Mouse (Mus musculus): ENCODE data around the gene Kcnip1.

The Kcnip1 gene

DNA sequence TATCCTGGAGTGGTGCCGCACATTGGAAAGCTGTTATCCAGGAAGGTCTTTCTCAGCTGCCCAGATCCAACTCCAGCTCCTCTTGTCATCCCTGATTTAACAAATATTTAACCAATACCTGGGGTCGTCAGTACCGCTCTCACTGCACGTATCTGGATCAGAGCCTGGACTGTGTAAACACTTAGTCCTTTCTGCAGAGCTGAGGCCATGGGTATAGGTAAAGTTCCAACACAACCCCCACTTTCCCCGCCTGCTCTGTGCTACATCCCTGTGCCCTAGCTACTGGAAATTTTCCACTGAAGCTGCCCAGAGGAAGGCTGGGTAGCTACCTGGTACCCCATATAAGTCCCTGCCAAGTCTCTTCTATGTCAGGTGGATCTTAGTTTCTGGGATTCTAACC is 3.0 kb downstream of the Kcnip1 start:
- DNase-seq (ENCODE audit: low read depth, low spot score) = no peak

DNA sequence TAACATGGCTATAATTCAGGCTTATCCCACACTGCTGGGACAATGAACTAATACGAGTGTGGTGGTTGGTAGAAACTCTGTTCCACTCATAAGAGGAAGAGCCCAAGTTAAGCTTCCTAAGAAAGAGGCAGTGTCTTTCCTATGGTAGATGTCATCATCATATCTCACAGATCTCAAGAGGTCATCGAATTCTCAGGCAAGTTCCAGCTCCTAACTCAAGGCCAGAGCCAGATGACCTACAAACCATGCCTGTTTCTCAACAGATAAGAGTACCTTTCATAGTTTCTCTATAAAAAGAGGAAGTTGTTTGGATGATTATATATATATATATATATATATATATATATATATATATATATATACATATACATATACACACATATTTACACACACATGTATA is 6.4 kb downstream of the Kcnip1 start:
- DNase-seq (ENCODE audit: low read depth, low spot score) = no peak

DNA sequence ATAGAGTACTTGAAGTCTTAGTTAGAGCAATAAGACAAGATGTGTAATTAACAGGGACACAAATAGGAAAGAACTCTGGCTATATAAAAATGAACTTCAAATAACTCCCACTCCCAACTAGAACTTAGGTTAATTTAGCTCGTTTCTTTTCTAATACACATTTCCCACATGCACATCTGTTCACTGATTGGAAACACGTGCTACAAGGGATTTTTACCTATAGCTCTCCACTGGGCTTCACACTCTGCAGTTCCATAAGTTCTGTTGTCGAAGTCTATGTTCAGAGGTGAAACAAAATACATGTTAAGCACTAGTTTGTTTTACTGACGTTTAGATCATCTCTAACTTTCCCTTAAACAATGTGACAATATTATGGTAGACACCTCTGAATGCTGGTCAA is 12.8 kb downstream of the Kcnip1 start:
- DNase-seq (ENCODE audit: low read depth, low spot score) = no peak

DNA sequence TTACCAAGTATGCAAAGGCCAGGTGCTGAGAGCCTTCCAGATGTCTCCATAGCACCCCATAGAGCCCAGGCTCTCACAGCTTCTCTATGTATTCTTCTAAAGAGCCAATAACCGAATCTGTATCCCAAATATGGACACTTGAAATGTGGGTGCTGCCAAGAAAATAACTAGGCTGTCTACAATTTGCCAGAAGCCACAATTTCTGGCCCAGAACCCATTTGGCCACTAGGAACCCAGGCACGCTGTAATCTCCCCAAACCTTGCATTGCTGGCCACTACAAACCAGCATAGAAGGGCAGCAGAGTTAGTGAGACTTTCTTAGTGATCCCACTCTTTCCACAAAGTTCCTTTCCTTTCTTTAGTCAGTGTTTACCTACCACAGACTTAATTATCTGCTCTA is 17.8 kb downstream of the Kcnip1 start:
- no peak for DNase-seq (ENCODE audit: low read depth, low spot score)

DNA sequence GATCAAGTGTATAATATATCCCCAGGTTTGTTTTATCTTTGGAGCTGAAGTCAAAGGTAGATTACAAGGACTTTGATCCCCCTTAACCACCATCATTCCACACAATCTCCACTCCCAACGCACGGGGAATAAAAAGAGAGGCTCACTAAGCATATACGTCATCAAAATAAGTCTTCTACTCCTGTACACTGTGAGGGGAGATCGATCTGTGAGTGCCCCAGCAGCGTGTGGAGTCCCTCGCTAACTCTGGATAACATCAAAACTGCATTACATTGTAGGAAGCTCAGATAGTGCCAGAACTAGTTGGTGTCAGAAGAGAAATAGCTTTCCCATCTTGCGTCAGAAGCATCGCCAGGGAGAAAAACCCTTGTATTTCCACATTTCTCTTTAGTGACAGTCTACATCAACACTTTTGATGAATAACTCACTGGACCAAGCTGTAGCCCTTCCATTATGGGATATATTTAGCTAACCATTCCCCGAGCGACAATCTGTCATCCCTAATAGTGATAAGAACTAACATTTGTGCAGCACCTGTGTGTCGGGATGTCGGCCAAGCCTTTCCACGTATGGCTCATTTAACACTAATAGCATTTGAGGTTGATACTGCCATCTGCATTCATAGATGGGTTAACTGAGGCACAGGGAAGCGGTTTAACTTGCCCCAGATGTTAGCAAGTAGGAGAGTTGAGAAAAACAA is 18.5 kb downstream of the Kcnip1 start:
- no peak for DNase-seq (ENCODE audit: low read depth, low spot score)

DNA sequence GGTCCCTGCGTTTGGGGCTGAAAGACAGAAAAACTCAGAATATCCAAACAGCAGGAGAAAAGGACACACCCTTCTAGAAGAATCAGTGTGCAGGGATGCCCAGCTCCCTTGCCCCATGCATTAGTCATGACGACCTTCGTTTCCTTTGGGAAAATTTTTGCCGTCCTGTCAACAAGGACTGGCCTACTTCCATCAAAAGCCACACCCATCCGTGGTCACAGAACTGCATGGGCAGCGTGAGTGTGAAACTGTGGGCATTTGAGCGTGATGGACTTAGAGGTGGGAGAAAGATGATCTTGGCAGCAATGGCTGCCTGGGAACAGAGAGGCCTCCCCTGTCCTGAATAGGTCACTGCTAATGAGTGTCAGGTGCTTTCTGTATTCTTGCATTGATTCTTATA is 20.8 kb downstream of the Kcnip1 start:
- no peak for DNase-seq (ENCODE audit: low read depth, low spot score)

DNA sequence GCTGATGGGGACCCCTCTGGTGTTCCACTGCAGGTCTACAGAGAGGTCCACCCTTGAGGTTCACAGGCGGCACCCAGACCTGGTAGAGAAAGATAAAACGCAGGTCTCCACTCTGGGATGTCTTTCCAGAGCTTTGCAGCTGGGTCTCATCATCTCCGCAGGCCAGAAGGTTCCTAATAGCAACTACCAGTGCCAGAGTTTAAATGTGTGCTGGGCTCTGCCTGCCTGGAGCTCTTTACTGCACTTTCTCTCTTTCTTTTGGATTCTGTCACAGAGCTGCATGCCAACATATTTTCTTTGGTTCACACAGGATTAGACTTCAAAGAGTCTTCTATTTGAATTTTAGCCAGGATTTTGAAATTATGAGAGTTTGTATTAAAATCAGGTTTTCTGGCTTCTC is 23.8 kb downstream of the Kcnip1 start:
- no peak for DNase-seq (ENCODE audit: low read depth, low spot score)

DNA sequence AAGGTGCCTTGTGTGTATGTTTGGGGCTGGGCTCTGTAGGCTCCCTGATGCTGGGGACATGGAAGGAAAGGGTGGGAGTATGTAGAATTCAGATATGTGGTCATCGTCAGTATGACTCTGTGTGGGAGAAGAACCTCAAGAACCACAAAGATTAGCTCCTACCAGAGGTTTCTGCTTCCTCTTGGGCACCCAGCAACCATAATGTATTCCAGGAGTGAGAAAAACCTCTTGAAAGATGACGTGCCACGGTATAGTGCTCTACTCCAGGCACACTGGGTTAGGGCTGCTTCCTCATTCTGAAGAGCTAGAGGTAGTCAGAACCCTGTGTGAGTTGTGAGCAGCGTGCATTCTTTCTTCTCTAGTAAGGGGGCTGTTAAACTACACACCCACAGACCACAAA is 25.2 kb downstream of the Kcnip1 start:
- no peak for DNase-seq (ENCODE audit: low read depth, low spot score)

DNA sequence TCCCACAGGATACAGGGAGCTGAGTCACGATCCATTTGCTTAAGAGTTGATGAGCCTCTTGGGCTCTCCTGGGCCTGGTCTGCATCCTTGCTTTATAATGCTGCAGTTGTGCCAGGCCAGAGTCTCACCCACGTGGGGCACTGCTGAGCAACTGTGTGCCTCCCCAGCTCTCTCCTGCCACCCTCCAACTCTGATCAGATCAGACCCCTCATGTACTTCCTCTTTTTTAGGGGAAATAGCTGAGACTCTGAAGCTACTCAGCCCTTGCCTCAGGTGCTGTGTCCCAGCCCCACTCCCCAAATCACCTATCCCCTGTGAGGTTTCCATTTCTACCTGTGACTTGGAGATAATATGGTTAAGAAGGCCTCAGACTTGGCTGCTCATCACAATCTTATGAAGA is 27.6 kb downstream of the Kcnip1 start:
- no peak for DNase-seq (ENCODE audit: low read depth, low spot score)

DNA sequence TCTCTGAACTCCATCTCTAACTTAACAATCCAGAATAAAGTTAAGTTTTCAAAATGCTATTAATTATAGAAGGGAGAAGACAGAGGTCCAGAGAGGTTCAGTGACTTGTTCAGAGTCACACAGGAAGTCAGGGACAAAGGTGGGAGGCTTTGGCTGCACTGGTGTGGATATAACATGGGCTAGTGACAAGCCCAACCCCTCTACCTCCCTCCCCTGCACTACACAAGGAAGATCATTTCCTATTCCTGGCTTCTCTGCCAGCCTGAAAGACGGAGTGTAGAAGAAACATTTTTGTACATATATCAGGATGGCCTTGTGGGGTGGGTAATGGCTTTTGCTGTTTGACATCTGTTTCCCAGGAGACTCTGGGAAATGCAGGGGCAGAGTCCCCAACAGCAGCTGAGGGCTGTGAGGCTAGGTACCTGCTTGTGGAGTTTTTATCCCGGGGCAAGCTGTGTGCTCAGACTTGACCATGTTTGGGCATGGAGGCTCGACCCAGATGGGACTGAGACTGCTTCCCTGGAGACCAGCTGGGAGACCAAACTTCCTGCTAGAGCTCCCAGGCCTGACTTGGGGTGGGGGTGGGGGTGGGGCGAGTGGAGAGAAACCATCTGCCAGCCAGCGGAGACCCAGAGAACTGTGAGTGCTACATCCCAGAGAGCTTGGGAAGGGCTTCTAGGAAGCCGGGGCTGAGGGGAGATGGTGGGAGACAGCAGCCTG is 30.1 kb downstream of the Kcnip1 start, which contains the start of gene Kcnmb1:
Gene Kcnmb1, plus strand, starts transcription at position 326 of the 720 bp plus-strand sequence.
- DNase-seq (ENCODE audit: low read depth, low spot score) = no peak

DNA sequence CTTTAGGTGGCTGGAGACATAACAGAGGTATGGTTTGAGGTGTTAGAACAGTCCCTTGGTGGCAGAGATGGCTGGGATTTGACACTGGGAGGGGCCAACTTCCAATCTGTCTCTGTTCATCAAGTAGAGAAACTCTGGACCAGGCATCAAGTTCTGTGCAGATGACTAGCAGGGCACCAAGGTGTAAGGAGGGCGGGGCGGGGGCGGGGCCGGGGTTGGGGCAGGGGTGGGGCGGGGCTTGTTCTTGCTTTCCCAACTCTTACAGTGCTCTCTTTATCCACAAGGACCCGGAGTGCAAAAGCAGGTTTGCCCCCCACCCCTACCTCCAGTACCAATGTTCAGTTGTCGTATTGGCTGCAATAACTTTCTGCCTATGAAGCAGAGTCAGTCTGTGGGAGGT is 30.8 kb downstream of the Kcnip1 start:
- no peak for DNase-seq (ENCODE audit: low read depth, low spot score)

DNA sequence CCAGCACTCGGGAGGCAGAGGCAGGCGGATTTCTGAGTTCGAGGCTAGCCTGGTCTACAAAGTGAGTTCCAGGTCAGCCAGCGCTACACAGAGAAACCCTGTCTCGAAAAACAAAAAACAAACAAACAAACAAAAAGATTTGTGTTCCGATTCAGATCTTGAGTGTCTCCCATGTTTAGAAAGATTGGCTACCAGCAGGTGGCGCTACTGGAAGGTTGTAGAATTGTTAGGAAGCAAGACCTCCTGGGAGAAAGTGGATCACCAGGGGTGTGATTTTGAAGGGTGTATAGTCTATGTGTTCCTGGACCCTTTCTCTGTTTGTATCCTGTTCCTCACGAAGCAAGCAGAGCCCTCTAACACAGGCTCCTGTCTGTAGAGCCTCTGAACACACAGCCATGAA is 34.2 kb downstream of the Kcnip1 start:
- DNase-seq (ENCODE audit: low read depth, low spot score) = no peak

DNA sequence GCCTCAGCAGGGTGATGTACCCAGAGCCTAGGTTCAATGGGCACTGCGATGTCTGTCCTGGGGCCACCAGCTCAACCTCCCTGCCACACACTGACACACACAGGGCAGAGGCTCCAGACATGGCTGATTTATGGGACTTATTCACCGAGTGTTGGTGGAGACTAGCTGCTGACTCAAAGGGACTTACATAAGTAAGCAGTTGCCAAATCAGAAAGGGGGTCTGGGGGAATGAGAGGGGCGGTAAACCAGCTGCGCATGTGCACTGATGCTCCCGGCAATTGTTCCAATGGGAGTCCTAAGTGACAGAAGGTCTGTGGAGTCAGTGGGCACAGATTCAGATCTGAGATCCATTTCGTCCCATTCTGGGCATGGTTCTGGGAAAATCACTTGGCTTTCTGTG is 35.4 kb downstream of the Kcnip1 start:
- DNase-seq (ENCODE audit: low read depth, low spot score) = no peak

DNA sequence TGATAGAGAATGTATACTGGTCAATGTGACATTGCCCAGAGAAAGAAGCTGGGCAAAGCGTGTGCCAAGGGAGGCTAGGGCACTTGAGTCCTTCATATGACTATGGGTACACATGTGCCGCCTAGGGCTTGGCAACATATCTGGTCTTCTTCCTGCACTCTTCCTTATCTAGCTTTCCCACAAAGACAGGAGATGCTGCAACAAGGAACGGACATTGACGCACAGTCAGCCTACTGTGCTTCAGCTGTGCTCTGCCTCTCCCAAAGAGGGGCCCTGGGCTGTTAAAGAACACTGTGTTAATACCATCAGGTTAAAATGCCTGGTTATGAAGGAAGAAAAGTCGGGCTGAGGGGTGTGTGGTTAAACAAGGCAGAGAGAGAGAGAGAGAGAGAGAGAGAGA is 36.3 kb downstream of the Kcnip1 start:
- no peak for DNase-seq (ENCODE audit: low read depth, low spot score)

DNA sequence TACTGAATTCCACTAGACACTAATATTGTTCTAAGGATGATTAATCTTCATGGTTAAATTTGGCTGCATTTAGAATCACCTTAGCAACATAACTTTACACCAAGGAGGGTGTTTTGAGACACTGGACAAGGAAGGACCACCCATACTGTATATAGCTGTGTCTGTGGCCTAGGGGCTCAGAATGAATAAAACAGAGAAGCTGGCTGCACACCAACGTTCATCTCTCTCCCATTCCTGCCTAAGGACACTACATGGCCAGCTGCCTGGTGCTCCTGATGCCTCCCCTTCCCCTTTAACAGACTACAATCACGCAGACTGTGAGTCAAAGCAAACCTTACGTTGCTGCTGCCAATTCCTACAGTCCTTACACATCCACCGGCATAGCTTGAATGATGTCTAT is 37.0 kb downstream of the Kcnip1 start:
- DNase-seq (ENCODE audit: low read depth, low spot score) = no peak

DNA sequence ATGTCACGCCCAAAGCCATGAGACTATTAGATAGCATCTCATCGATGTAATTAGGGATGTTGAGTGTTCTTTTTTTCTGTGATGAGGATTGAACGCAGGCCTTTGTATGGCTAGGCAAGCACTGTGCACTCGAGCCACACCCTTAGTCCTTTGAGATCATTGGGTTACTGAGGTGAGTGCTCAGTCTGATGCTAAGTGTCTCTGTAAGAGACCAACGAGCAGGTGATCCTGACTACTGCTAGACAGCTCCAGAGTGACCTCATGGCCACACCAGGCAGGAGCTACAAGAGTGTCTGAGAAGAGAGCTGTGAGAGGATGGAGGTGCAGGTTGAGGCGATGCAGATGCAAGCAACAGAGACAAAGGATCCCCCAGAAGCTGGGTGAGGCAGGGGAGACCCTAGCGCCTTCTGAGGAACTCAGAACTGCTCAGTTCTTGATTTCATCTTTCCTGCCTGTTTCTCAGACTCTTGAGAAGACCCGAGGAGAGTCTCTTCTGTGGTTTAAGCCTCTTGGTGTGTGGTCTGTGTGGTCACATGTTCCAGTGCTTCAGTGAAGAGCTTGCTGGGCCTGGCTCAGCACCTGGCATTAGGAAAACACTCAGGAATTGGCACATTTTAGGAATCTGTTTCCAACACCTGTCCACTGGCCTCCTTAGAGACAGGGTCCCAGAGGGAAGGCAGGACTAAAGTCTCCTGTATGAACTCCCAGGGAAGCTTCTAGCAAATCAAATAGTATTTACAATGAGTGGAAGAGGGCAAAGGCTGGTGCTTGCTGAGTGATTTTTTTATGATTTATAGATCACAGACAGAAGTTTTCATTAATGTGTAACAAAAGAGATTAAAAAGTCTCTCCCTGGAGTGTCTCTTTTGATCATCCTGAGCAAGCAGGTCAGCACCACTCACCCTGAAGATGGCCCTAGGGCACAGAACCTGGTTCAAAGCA is 41.0 kb downstream of the Kcnip1 start:
- no peak for DNase-seq (ENCODE audit: low read depth, low spot score)

DNA sequence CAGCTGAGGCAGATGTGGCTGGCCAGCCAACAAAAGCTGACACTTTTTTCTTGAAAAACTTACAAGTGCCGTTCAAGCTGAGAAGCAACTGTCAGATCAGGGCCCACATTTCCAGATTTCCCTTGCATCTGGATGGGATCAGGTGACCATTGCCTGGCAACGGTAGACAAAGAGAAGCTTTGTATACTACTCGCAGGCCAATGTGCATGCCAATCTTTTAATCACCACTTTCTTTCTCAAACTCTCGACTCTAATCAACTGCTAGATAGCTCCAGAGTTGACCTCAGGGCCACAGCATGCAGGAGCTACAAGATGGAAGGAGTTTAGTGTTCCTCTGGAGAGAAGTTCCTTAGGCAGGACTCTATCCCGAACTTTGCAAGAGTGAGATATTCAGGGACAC is 41.8 kb downstream of the Kcnip1 start:
- DNase-seq (ENCODE audit: low read depth, low spot score) = no peak

DNA sequence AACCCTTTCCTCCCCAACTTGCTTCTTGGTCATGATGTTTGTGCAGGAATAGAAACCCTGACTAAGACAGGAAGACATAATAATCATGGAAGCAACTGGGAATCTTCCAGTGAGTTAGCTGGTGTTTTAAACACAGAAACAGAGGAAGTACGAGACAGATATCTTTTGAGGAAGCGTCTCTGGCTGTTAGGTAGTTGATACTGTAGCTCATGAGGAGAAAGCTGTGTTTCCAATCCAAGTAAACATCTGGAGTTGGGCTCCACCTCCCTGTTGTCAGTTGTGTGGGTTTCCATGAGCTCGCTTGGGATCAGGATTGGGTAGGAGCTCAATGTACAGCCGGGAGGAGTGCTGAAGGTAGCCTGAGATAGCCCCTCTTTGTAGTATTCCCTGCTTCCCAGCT is 46.5 kb downstream of the Kcnip1 start:
- DNase-seq (ENCODE audit: low read depth, low spot score) = no peak

DNA sequence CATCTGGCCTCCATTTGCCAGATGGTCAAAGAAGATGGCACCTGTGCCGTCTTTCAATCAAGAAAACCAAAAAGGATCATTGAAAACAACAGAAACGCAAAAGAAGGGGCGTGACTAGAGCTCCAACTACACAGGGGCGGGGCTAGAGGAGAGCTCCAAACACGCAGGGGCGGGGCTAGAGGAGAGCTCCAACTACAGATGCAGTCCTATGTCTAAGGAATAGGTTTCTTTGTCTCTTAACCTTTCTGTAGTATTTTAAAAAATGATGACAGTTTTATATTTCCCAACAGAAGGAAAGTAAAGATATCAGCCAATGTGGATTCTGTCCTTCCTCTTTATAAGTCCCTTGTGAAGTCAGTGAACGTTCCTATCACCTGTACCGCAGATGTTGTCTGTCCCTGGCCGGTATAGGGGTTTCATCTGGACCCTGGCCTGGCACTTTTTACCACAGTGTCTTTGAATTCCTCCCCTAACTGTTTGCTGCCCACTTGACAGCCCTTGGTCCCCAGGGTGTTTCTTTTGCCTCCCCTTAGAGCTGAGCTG is 48.1 kb downstream of the Kcnip1 start:
- DNase-seq (ENCODE audit: low read depth, low spot score) = no peak

DNA sequence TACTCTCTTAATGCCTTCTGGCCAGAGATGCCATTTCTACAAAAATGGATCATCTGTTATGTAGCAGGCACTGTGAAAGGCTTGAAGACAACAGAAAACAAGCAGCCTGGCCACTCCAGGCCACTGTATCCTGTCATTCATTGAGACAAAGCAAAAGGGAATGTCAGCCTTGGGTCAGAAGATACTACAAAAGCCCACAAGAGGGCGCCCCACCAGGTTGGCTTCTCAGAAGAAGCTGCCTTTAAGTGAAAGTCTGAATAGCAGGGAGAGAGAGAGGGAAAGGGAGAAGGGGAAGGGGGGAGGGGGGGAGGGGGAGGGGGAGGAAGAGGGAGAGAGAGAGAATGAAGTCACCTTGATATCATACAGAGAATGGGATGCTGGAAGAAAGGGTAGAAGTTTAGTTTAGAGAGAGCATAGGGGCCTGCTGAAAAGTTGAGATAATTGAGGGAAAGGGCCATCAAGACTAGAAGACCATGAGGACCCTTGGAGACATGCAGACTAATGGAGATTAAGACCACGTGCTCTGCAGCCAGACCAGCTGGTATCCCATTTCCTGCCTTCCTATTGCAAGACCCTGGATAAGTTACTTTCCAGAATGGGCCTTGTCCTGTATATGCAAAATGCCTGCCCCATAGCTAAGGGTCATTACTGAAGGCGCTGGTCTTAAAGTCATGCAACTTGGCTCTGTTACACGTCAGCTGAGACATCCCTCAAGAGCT is 48.7 kb downstream of the Kcnip1 start:
- DNase-seq (ENCODE audit: low read depth, low spot score) = no peak

DNA sequence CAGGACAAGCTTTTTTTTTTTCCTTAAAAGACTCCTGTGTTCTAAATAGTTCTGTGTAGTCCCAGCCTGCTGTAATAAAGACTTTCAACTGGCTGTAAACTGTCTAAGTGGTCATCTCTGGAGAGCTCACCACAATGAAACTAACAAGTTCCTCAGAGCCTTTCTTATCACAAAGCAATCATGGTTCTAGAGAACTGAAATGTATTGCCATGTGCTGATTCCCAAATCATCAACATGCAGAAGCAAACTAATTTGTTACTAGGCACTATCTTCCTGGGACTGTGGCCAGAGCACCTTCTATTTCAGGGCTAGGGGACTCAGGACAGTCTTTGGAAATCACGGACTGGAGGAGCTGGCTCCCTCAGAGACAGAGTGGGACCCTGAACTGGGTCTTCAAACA is 49.4 kb downstream of the Kcnip1 start:
- no peak for DNase-seq (ENCODE audit: low read depth, low spot score)

Data from brain, embryonic 18.5 days (tissue).